Mouse (Mus musculus) small intestine, adult 2 months (tissue): ENCODE results near the gene Spata2l. TPM values are rescaled to one million over a fixed set of nuclear protein-coding genes. Genes with fewer than 3 reads are reported as not detected.

Experiments
- H3K27ac ChIP-seq: fragments of 200-500 bp; 2 replicates; pipeline ENCODE4 v1.5.1; 2012; ENCODE audit warnings: low read depth, low read length, control low read depth, inconsistent platforms; ENCODE audit not compliant: insufficient read depth
- H3K27me3 ChIP-seq: fragments of 200-500 bp; 2 replicates; pipeline ENCODE4 v1.6.1; 2012; ENCODE audit warnings: mild to moderate bottlenecking, moderate library complexity, low read length, inconsistent platforms; ENCODE audit not compliant: control insufficient read depth, insufficient read depth
- H3K36me3 ChIP-seq: fragments of 200-500 bp; 2 replicates; pipeline ENCODE4 v1.6.1; 2012; ENCODE audit warnings: mild to moderate bottlenecking, low read length, control low read depth, inconsistent platforms; ENCODE audit not compliant: control insufficient read depth, insufficient read depth
- H3K4me1 ChIP-seq: fragments of 200-500 bp; 2 replicates; pipeline ENCODE4 v1.6.1; 2012; ENCODE audit warnings: low read length, inconsistent platforms, mixed read lengths; ENCODE audit not compliant: control insufficient read depth, insufficient read depth, insufficient read length
- H3K4me3 ChIP-seq: fragments of 200-500 bp; 2 replicates; pipeline ENCODE4 v1.5.1; 2012; ENCODE audit warnings: low read depth, mild to moderate bottlenecking, control low read depth, inconsistent platforms, low read length, moderate library complexity
- CTCF ChIP-seq: fragments of 200-500 bp; IDR thresholded peaks from 2 replicates; pipeline ENCODE4 v1.5.1; 2012; ENCODE audit warnings: low read depth, mild to moderate bottlenecking, control low read depth, inconsistent platforms, low read length, moderate library complexity, mixed read lengths; ENCODE audit not compliant: insufficient replicate concordance, insufficient read length; ENCODE audit errors: extremely low read depth
- POLR2A ChIP-seq: fragments of 200-500 bp; IDR thresholded peaks from 2 replicates; pipeline ENCODE4 v1.6.1; 2012; ENCODE audit warnings: low read depth, mild to moderate bottlenecking, control low read depth, inconsistent platforms, low read length, moderate library complexity
- WGBS: fragments of 180-500 bp; shearing (Covaris S2); methylation state at CpG from one replicate; pipeline ENCODE4 v1.1.7; 2018; 5-methylcytosine and 5-hydroxymethylcytosine counted together
- polyA plus RNA-seq: library from polyadenylated mRNA; depleted of rRNA; stranded (reverse); fragments of >200 nt; gene quantifications from 2 replicates; pipeline ENCODE4 v1.2.3, GENCODE M21; 2012; rRNA removed

Gene Spata2l
- polyA plus RNA-seq, 1 experiment: 19.0 TPM

DNA sequence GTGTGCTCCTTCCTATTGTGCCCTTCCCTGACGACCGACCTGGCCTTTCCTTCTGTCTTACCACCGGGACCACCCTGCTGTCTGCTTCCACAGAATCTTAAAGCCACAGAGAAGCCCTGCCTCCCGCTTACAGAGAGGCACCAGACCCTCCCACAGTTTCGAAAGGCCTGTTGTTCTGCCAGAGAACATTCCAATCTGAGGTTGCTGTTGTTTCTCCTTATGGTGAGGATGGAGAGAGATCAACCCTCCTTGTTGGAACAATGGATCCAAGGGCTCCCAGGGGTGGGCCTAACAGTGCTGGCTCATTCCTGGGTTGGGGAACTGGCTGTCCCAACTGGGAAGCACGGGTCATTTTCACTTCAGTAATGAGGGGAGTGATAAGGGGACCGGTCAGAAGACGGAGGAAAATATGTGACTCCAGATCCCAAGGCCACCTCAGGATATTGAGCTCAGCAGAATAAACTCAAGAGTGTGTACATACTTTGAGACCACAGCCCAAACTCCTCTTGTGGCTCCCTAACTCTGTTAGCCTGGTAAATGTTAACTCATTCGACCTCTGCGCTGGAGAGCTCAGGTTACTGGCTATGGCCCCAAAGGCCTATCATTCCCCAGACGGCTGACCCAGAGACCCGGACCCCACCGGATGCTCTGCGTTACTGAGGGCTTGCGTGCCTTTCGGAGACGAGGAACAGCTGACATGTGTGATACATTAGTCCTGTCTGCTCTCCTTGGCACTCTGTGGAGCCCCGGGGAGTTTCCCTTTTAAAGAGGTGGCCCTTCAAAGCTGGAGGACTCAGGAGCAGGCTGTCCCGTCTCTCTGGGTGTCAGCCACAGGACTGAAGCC, 50.2 kb downstream of the Spata2l start, which contains the start of gene Dpep1:
Gene Dpep1, plus strand, starts transcription at position 677 of the 844 bp plus-strand sequence.
- Histone ChIP-seq H3K4me1 (peaks cover 17% of the 10 kb centered on the region; the same call in 1 of the 2 replicates), H3K36me3 (no peaks in the 10 kb centered on the region), H3K27ac (peak within 1 kb of the TSS; percentile 45), H3K27me3 (no peaks in the 10 kb centered on the region), H3K4me3 (peak within 1 kb of the TSS; percentile 22)
- WGBS: 50% methylated on average over 19 of the region's 19 CpGs
- TF ChIP-seq POLR2A: no peak
- TF ChIP-seq CTCF: no peak

DNA sequence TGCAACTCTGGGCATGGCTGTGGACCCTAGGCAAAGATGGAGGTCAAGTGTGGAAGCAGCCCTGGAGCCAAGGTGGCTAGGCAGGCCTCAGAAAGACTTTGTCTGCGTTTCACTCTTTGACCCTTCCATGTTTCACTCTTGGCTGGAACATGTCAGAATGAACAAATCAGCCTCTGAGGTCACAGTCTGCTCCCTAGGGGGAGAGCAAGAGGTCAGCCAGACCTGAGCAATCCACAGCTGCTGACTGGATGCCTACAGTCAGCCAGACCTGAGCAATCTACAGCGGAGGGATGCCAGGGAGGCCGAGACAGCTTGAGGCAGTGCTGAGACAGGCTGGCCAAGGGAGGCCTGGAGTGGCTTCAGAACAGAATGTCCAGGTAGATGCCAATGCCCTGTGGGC, 54.6 kb downstream of the Spata2l start:
- WGBS: 75% methylated on average over 3 of the region's 3 CpGs
- H3K4me1 ChIP-seq: peaks cover 3% of the 10 kb centered on the region; the same call in 1 of the 2 replicates
- H3K27ac ChIP-seq: no peak overlapping the region
- H3K4me3 ChIP-seq: no peak overlapping the region
- TF ChIP-seq POLR2A (no peak), CTCF (no peak)
- no peaks in the 10 kb centered on the region for H3K27me3 ChIP-seq
- no peaks in the 10 kb centered on the region for H3K36me3 ChIP-seq

Other genes starting within 250 kb of the Spata2l start
- 23.9 and 79.9 TPM in 2 replicates for gene Ankrd11, start 194.0 kb downstream of the Spata2l start, polyA plus RNA-seq
- 54.1 and 132 TPM in 2 replicates for gene Spg7, start 173.3 kb downstream of the Spata2l start, polyA plus RNA-seq
- gene Rpl13, start 133.9 kb downstream of the Spata2l start, polyA plus RNA-seq: 2,280 and 2,994 TPM in 2 replicates
- gene Cpne7, start 118.9 kb downstream of the Spata2l start, polyA plus RNA-seq: 0.77 and 0.94 TPM in 2 replicates
- 0.19 and 0.41 TPM in 2 replicates for gene Sult5a1, start 77.9 kb downstream of the Spata2l start, polyA plus RNA-seq
- gene Dpep1, start 50.0 kb downstream of the Spata2l start, polyA plus RNA-seq: 152 and 830 TPM in 2 replicates
- 77.5 and 148 TPM in 2 replicates for gene Chmp1a, start 23.5 kb downstream of the Spata2l start, polyA plus RNA-seq
- gene Spata33, start 23.4 kb downstream of the Spata2l start, polyA plus RNA-seq: 0.10 and 0.13 TPM in 2 replicates
- 20.7 and 27.7 TPM in 2 replicates for gene Cdk10, start 11.4 kb downstream of the Spata2l start, polyA plus RNA-seq
- gene Zfp276, start 18.0 kb upstream of the Spata2l start, polyA plus RNA-seq: 20.8 and 33.8 TPM in 2 replicates
- 48.3 and 106 TPM in 2 replicates for gene Vps9d1, start 18.1 kb upstream of the Spata2l start, polyA plus RNA-seq
- gene Fanca, start 82.3 kb upstream of the Spata2l start, polyA plus RNA-seq: 10.9 and 14.1 TPM in 2 replicates
- 20.9 and 56.2 TPM in 2 replicates for gene Spire2, start 96.5 kb upstream of the Spata2l start, polyA plus RNA-seq
- 82.6 and 128 TPM in 2 replicates for gene Tcf25, start 137.5 kb upstream of the Spata2l start, polyA plus RNA-seq
- gene Mc1r, start 170.9 kb upstream of the Spata2l start, polyA plus RNA-seq: not detected in 2 replicates
- 5.5 and 9.5 TPM in 2 replicates for gene Tubb3, start 175.2 kb upstream of the Spata2l start, polyA plus RNA-seq
- gene Def8, start 187.3 kb upstream of the Spata2l start, polyA plus RNA-seq: 14.9 and 18.4 TPM in 2 replicates
- gene Afg3l1, start 241.7 kb upstream of the Spata2l start, polyA plus RNA-seq: 10.5 and 16.6 TPM in 2 replicates